Mouse (Mus musculus) lung, adult 18-20 months (tissue): ENCODE results near the gene Inka1.

ENCODE experiments used
- DNase-seq, 2 experiments: peaks; one replicate each; pipeline ENCODE4 v3.0.0; 2022; ENCODE audit warnings: mixed read lengths in 2 of 2

Inka1 gene

GRCm38 (mm10) chr9:107950460-107951355 is 35.0 kb downstream of the Inka1 start:
- DNase-seq, result peak; percentile 92 to 95

GRCm38 (mm10) chr9:107949922-107950235 is 35.8 kb downstream of the Inka1 start, which contains the start of gene Traip:
Gene Traip, plus strand, starts transcription at chr9:107950136.
- DNase-seq, result no peak

GRCm38 (mm10) chr9:107949184-107949921 is 36.3 kb downstream of the Inka1 start:
- DNase-seq, result no peak

GRCm38 (mm10) chr9:107947241-107948194 is 38.2 kb downstream of the Inka1 start:
- DNase-seq, result no peak

- no peak for DNase-seq
Measured at GRCm38 (mm10) chr9:107936831-107937230, 48.8 kb downstream of the Inka1 start.

GRCm38 (mm10) chr9:107936215-107936822 is 49.4 kb downstream of the Inka1 start:
- DNase-seq, result no peak

GRCm38 (mm10) chr9:107935790-107936214 is 49.9 kb downstream of the Inka1 start:
- no peak for DNase-seq

- DNase-seq, result no peak
Measured at GRCm38 (mm10) chr9:107935374-107935773, 50.3 kb downstream of the Inka1 start, which contains the start of gene Camkv. Gene Camkv, plus strand, starts transcription at chr9:107935674.
